Mouse (Mus musculus) gastrocnemius, postnatal 36 days (tissue): ENCODE results near the gene Car5a. TPM values are rescaled to one million over a fixed set of nuclear protein-coding genes. Genes with fewer than 3 reads are reported as not detected.

Source experiments
- DNase-seq, 2 experiments: peaks; one replicate each; pipeline ENCODE4 v3.0.0; 2022
- intact Hi-C: fragments of 180-260 bp; cut with DNase I; formaldehyde crosslinking; loops from one replicate; pipeline ENCODE4 v1.15.1; 2025
- long read RNA-seq, 2 experiments: library from polyadenylated mRNA; stranded (forward); transcript quantifications; one replicate each; pipeline ENCODE4 v2.0.0; 2021
- total RNA-seq, 2 experiments: library from RNA; stranded (reverse); gene quantifications; 2 replicates each; pipeline ENCODE4 v1.2.3; 2021

Car5a gene
- total RNA-seq = not detected
- long read RNA-seq, experiment 1, partial matches to known transcripts = 0 of 19 reads
- long read RNA-seq, experiment 1, other reads (novel, unspliced or antisense) = 19 of 19 reads
- long read RNA-seq, experiment 2, partial matches to known transcripts = 0 of 10 reads
- long read RNA-seq, experiment 2, other reads (novel, unspliced or antisense) = 10 of 10 reads

DNA sequence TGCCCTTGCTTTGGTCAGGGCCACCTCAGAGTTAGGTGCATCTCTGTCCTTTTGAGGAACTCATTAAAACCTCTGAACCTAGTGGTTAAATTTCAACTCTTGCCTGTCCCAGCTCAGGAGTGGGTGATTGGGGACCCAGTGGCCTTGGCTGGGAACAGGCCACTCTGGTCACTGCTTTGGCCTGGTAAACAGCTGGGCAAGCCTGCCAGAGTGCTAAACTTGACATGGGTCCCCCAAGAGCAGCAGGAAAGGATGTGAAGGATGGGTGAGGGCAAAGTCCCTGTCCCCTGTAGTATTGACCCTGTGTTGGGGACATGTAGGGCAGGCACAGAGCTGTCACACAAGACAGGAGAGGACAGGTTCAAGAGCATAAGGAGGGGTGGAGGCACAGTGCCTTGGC is at the start of gene Car5a:
Gene Car5a (minus strand): TSS at position 74 of the 400 bp plus-strand sequence.
- no peak for DNase-seq
- intact Hi-C loops = no loop called here

DNA sequence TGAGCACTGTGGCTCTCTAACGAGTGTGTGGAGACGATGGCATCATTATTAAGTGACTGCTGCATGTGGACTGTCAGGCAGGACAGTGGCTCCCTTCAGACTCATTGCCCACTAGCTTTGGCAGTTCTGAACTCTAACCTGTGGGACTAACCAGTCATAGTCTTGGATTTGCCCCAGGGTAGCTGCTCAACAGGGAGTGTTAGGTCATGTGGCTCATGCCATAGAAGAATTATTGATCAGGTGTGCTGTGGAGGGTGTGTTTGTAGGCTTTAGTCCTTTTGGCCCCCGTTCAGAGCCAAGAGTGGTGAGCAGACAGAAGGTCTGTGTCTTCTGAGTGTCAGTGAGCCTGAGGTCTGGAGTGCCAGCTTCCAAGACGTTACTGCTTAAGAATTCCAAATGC is 48.2 kb upstream of the Car5a start:
- no peak for DNase-seq
- intact Hi-C loops = loop anchor here (10.0 kb wide), 1 partner anchor 342 kb away; no protein-coding TSS in a partner anchor

DNA sequence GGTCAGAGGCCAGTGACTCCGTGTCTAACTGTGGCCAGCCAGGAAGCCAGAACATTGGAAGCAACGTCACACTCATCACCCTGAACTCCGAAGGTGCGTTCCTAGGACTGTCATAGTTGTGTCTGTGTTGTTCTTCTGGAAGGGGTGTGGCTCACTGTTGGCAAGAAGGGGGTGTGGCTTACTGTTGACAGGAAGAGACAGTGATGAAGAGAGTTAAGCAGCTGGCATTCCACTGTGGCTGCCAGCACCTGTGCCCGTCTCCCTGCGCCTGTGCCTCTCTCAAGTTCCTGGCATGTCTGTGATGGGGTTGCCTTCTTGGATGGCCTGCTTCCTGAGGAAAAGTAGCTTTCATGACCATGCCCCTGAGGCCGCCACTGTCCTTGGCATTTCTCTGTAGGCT is 46.9 kb upstream of the Car5a start:
- intact Hi-C loops = loop anchor here (10.0 kb wide), 1 partner anchor 343 kb away; no protein-coding TSS in a partner anchor
- DNase-seq = no peak

DNA sequence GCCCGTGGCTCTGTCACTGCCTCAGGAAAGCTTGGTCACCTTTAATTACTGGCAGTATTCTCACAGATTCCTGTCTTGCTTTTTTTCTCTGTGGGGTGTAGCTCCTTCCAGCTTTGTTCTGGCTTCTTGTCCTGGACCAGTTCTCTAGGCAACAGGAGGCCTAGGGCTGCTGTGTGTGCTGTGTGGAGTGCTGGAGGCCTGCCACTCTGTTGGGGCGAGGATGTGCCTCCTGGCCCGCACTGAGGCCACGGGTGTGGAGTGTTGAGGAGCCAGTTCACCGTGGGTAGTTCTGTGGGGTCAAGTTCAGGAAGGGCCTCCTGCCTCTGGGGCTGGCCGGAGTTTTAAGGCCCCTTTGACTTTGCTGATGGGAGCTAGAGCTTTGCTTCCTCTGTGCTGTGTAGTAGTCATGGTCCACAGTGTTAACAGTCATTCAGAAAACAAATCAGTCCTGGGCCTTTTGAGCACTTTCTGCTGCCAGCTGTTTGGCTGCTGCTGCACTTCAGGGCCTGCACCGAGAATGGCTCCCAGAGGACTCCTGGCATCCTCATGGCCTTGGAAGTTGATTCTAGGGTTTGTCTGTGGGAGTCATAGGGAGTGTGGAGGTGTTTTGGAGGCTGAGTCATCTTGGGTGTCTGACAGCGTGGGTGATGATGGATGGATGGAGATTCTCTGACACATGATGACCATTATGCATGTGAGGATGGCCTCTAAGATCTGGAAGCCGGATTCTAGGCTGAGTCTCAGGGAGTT is 46.0 kb upstream of the Car5a start:
- intact Hi-C loops = loop anchor here (10.0 kb wide), 1 partner anchor 344 kb away; no protein-coding TSS in a partner anchor
- DNase-seq = peak; percentile 42 to 43

DNA sequence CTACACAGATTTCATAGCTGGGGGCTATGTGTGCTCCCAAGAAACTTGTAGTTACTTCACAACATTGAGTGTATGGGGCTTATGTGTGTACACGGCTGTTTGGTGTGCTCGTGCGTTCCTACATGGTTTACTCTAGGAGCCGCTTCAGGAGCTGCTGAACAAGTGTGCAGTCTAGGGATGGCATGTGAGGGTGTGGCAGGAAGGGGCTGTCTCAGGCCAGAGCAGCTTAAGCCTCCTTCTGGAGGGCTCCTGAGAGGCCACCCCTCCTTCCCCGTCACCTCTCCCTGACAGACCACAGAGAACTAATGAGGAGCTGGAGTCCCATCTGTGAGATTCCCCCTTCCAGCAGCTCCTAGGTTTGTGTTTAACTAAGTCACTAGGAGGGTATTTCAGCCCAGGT is 43.2 kb upstream of the Car5a start:
- no peak for DNase-seq
- intact Hi-C loops = no loop called here

DNA sequence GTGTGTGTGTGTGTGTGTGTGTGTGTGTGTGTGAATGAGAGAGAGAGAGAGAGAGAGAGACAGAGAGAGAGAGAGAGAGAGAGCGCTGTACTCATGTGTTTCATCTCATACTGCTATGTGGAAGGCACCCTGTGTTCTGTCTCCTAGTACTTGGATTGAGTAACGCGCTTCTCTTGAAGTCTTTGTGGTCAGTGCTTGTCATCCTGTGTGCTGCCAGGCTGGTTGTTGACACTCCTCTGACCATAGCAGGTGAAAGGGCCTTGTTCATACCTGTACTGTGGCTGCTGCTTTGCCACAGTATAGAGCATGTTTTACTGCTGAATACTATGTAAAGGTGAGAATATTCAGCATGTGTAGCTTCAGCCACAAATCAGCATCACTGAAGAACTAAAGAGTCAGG is 41.0 kb upstream of the Car5a start:
- no peak for DNase-seq
- intact Hi-C loops = no loop called here

DNA sequence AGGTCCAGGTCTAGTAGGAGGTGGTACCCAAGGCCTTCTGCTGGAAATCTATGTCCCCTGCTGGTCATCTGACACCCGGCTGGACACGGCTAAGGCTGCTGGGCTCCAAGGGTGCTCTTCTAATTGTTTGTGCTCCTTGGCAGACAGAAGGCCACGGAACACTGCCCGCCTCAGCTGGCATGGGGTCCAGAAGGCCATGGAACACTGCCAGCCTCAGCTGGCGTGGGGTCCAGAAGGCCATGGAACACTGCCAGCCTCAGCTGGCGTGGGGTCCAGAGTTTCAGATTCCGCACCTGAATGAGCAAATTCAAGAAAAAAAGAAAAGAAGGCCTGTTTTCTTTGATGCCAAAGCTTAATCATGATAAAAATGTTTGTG is 36.8 kb upstream of the Car5a start:
- no peak for DNase-seq
- intact Hi-C loops = loop anchor here (2.0 kb wide), 1 partner anchor 155 kb away; no protein-coding TSS in a partner anchor

DNA sequence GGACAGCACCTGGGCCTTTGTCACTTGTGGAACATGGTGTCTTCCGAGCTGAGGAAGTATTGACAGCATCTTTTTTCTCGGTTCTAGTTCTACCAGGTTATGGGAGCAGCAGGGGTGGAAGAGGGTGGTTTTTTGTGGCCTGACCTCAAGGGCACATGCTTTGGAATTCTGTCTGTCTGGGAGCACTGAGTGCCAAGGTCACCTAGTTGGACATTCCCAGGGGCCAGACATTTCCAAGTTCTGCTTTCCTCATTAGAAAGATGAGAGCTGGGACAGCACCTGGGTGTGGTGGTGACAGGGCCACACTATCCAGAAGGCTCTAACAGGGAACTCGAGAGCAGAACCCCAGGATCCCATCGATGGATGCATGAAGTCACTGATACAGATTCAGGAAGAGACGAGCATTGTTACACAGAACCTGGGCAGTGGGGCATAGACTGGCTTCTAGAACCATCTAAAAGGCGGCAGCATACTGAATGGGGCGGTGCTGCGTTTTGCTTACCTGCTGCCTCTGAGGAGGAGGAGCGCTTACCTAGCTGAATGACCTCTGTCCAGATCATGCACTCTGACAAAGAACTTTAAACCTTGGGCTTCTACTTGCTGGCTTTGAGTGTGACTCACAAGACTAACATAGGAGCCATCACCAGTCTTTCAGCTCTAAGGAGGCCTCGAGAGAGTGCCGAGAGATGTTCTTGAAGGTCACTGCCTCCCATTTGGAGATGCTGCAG is 36.3 kb upstream of the Car5a start:
- DNase-seq = no peak
- intact Hi-C loops = loop anchor here (2.0 kb wide), 1 partner anchor 156 kb away; no protein-coding TSS in a partner anchor

DNA sequence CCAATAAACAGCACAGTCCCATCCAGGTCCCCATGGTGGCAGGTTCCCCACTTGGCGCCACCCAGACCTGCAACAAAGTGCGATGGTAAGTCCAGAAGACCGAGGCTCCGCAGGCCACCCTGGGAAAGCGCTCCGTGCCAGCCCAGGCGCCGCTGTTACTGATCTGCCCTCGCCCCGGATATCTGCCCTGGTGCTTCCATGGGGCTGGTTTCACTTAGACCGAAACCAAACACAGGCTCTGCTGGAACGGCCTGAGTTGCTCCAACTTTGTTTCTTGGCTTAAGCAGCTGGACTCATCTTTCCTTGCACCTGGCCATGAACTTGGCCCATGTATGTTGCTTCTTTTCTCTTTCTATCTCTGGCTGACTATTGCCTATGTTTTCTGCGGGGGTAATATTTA is 34.0 kb upstream of the Car5a start:
- intact Hi-C loops = loop anchor here (2.0 to 5.0 kb wide), 2 partner anchors 254 to 290 kb away; no protein-coding TSS in a partner anchor
- DNase-seq = peak; percentile 39 to 41

DNA sequence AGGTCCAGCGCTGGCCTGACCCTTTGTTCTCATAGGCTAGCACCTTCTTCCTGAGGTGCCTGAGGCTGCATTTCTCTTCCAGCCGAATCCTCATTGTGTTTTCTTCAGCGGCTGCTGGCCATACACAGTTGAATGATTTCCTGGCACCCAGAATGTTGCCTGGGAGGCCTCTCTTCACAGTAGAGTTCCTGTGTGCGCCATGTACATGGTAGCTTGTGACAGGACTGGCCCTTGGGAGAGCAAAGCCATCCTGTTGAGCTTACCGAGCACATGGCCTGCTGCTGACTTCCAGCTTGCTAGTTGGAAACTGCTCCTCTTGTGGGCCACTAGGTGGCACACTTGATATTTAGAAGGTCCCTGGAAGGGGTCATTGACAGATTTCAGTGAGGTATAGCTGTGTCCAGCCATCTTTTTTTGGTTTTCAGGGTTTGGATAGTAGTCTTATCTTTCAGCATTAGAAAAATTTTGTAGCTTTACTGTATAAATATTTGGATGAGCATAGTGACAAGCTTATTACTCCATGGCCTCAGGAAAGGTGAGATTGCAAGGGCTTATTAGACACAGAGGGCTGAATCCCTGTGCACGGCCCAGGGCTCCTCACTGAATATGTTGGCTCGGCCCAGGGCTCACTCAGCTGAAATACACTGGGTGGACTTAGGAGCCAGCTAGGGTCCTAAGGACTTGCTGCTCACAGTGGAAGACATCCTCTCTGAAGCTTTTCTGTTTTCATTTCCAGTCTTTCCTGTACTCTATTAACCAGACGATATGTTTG is 33.3 kb upstream of the Car5a start:
- no peak for DNase-seq
- intact Hi-C loops = loop anchor here (2.0 to 5.0 kb wide), 2 partner anchors 254 to 291 kb away; no protein-coding TSS in a partner anchor

DNA sequence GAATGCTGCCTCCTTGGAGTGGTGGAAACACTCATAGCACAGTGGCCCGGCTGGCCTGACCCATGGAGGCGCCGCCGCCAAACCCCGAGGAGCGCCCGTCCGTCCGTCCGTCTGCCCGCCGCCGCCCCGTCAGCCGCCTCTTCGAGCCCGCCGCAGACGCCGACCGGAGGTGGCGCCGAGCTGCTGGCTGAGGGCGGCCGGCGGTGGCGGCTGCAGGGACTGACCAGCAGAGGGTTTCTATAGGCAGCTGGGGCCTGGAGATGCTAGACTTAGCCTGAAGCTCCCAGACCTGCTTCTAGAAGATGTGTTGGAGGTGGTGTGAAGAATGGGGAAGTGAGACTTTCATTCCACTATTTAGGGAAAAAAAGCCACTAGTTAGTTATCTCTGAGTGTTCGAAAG is 29.2 kb upstream of the Car5a start:
- DNase-seq = no peak
- intact Hi-C loops = no loop called here

DNA sequence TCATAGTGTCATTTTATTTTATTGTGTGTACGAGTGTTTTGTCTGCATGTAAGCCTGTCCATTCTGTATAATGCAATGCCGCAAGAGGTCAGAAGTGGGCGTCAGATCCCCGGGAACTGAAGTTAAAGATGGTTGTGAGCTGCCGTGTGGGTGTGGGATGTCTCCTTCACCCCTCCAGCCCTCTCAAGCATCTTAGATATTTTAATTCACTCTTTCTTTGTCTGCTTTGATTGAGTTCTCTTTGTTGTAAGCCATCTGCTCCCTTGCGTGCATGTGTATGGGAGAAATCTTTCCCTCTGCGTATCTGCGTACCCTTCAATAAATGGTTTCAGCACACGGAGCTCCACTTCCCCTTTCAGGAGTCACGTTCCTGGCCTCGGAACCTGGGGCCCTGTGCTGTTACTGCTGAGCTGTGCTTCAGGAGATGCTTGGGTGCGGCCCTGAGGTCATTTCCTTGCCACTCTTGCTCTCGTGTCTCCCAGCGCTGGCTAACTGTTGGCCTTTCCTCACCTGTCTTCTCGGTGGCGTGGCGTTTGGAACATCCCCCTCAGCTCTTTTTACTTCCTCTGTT is 26.9 kb upstream of the Car5a start:
- intact Hi-C loops = no loop called here
- no peak for DNase-seq

DNA sequence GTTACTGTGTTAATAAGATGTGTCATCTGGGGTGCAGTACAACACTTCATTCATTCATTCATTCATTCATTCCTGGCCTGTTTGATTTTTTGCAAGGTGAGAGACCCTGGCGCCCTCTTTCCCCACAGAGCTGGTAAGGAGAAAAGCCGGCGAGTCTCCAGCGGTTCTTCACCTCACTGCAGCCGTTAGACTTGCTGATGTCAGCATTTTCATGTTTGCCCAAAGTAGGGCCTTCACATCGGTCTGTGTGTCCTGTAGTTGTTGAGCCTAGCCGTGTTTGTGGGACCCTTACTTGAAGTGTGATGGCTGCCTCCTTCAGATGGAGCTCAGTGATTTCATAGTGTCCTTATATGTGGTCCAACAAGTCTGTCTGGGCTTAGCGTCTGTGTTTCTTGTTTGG is 25.5 kb upstream of the Car5a start:
- intact Hi-C loops = no loop called here
- no peak for DNase-seq

DNA sequence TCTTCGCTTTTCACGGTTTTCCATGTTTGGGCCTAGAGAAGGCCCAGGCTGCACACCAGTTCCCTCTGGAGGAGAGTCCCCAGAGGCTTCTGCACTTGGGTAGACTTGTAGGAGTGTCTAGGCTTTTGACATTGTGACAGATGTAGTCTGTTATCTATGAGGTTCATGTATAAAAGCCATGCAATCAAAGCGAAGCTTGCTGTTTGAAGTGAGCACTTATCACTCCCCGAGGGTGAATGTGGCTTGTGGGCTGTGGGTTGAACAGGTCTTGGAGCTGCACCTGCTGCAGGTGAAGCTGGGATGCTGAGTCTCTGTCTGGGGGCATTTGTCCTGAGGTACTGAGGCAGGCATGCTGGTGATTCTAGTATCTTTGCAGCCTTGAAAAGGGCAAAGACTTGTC is 23.8 kb upstream of the Car5a start:
- DNase-seq = no peak
- intact Hi-C loops = no loop called here

DNA sequence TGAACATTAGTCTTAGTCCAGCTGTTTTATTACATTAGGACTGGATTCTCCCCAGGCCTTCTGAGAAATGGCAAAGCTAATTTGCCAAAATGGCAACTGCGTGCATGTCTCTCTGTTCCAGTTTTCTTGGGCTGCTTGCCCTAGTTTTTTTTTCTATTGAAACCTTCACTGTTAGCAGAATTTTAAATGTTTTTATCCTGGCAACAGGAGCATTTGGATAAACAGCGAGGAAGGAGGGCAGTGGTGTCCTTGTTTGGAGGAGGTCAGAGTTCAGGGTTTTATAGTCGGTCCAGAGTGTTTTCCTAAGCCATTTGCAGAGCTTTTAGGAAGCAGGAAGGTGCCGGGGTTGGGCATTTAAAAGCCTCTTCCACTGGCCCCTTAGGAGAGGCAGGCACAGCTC is 23.3 kb upstream of the Car5a start:
- DNase-seq = no peak
- intact Hi-C loops = no loop called here

DNA sequence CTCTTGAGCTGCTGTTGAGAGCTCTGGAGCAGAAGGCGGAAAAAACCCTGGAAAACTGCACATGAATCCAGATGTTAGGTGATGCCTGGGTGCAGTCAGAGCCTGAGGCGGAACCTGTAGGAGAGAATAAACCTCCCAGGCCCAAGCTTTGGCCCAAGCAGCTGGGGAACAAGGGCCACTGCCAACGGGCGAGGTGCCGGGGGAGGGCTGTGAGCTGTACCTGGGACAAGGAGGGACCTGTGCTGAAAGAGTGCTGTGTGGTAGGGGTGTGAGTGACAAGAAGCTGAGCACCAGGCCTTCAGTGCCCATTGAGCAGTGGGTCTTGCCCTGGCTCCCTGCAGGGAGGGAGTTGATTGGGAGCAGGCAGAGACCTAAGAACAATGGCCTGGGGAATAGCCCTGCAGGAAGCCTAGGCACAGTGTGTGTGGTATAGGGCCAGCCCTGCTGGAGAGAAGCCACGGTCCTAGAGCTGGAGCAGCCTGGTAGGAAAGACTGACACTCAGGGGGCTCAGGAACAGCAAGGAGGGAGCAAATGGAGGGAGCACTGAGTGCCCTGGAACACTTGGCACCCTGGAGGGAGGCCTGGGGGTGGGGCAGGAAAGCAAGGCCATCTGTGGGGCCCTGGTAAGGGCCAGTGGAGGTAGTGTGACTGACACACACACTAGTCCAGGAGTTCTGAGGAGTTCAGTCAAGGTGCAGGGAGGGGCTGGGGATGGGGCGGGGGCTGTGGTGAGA is 22.2 kb upstream of the Car5a start:
- intact Hi-C loops = no loop called here
- DNase-seq = no peak

DNA sequence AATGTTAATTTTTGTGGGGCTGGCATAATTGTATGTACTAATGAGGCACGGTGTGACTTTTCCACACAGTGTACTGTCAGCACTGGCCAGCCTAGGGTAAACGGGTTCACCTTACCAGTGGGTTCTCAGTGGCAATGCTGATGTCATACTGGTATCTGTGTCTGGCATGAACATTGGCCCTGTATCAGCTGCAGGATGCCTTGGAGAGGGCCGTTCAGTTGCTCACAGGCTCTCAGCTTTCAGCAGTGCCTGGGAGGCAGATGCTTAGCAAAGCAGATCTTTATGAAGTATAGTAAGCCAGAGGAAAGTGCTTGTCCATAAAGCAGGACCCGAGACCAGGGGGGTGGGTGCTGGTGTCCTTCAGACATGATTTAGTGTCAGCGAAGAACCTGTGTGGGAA is 21.4 kb upstream of the Car5a start:
- peak in 1 of 2 experiments; percentile 38 for DNase-seq

DNA sequence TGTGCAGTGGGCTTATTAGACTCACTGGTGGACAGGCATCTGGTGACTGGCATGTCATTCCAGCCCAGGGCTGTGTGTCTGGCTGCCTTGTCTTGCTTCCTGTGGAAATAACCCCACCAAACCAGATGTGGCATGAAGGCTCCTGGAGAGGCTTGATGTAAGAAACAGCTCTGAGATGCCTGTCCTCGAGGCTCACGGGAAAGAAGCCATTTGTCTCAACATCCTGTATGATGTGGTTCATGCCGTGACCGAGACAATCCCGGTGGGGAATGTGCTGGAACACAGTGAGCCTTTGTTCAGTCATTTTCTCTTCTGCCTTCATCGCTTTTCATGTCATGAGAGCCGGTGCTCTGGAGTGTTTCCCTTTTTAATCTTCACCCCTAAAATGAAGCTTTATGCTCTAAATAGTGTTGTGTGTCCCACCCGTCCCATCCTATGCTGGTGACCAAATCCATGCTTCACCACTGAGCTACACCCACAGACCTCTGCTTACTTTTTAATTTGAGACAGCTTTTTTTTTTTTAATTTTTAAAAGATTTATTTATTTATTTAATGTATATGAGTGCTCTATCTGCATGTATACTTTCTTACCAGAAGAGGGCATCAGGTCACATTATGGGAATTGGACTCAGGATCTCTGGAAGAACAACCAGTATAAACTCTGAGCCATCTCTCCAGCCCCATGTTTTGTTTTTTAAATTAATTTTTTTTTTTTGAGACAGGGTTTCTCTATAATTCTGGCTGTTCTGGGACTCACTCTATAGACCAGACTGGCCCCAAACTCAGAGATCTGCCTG is 20.2 kb upstream of the Car5a start:
- intact Hi-C loops = no loop called here
- no peak for DNase-seq

More for the DNA sequence above, 21.4 kb upstream of the Car5a start:
- intact Hi-C loops = no loop called here

DNA sequence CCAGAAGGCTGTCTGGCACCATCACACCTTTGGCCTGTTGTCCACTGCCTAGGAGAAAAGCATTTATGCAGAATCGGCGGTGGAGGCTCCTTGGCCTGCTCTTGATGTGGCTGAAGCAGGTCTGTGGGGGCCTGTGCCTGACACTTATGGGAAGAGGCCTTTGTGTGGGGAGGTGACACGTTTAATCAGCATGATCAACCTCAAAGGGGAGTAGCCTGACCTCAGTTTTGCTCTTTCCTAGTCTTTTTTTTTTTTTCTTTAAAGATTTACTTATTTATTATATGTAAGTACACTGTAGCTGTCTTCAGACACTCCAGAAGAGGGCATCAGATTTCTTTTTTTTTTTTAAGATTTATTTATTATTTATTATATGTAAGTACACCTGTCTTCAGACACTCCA is 18.2 kb upstream of the Car5a start:
- DNase-seq = no peak
- intact Hi-C loops = no loop called here
